Mouse (Mus musculus): ENCODE measurements around the gene Mark1. TPM values are rescaled to one million over a fixed set of nuclear protein-coding genes. Genes with fewer than 3 reads are reported as not detected.

Gene Mark1
- polyA plus RNA-seq, 1 experiment from 2014 or later, result 4.0 TPM

DNA sequence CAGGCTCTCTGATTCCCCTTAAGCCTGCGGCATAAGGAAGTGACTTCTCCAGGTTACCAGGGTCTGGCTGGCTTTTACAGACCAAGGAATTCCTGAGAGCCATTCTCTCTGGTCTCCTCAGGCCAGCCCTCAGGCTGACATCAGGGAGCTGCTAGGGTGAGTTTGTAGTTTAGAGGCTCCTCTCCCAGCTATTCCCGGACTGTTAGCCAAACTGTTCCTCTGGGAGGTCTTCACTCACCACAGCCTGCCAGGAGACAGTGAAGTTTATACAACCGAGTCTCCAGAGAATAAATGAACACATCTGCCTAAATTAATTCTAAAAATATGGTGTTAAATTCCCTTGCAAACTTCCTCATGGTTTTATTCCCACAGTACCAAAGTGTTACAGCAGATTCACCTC, 15.6 kb downstream of the Mark1 start:
- DNase-seq (ENCODE audit: low spot score) (no peak), ATAC-seq (ENCODE audit: low read depth) (no peak)
- Histone ChIP-seq H3K4me3 (ENCODE audit: low read depth, low read length) (no peak overlapping the region), H3K4me2 (ENCODE audit: low read depth, low read length) (no peak overlapping the region), H3K36me3 (ENCODE audit: control insufficient read depth, insufficient read depth, low read length) (no peaks in the 10 kb centered on the region), H3K4me1 (ENCODE audit: control insufficient read depth, insufficient read depth, low read length) (peaks cover 3% of the 10 kb centered on the region), H3K27ac (replicated peaks; ENCODE audit: low read depth, low read length) (no peak overlapping the region), H3K27me3 (replicated peaks; ENCODE audit: control insufficient read depth, insufficient read depth, low read length) (no peaks in the 10 kb centered on the region), H3K9ac (ENCODE audit: low read depth, low read length) (0 out of 2 replicates have a peak overlapping the region, but pooled peaks have one; percentile 5), H3K9me3 (ENCODE audit: control insufficient read depth, low read length) (no peaks in the 10 kb centered on the region)
- 32% methylated on average over 3 of the region's 3 CpGs for WGBS

GRCm38 (mm10) chr1:184972214-184972776, 27.1 kb downstream of the Mark1 start:
- no peak for DNase-seq (ENCODE audit: low spot score)
- WGBS, result 65% methylated on average over 8 of the region's 8 CpGs
- H3K4me1 ChIP-seq (ENCODE audit: control insufficient read depth, insufficient read depth, low read length), result 0 out of 2 replicates have a peak, but pooled peaks cover 3% of the 10 kb centered on the region

DNA sequence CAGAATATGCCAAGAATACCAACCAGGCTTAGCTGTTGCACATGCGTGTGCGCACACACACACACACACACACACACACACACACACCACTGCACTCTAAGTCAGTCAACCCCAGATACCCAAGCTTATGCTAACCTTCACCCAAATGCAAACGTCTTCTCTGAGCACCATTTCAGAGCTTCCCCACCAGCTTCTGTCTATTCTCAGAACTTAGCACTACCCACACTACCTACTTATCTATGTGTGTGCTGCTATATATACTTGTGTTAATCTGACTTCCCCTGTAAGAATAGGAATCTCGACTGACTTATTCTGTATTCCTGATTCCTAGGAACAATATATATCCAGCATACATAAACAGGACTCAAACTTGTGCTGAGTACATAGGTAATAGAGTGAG, 30.0 kb downstream of the Mark1 start:
- no peaks in the 10 kb centered on the region for H3K27me3 ChIP-seq (replicated peaks; ENCODE audit: control insufficient read depth, insufficient read depth, low read length)
- no peak overlapping the region for H3K9ac ChIP-seq (ENCODE audit: low read depth, low read length)
- no peak overlapping the region for H3K4me3 ChIP-seq (ENCODE audit: low read depth, low read length)
- 0 out of 2 replicates have a peak, but pooled peaks cover 3% of the 10 kb centered on the region for H3K4me1 ChIP-seq (ENCODE audit: control insufficient read depth, insufficient read depth, low read length)
- DNase-seq (ENCODE audit: low spot score) (no peak), ATAC-seq (ENCODE audit: low read depth) (no peak)
- no peak overlapping the region for H3K4me2 ChIP-seq (ENCODE audit: low read depth, low read length)
- 92% methylated on average over 4 of the region's 4 CpGs for WGBS
- no peak overlapping the region for H3K27ac ChIP-seq (replicated peaks; ENCODE audit: low read depth, low read length)
- H3K9me3 ChIP-seq (ENCODE audit: control insufficient read depth, low read length), result no peaks in the 10 kb centered on the region
- H3K36me3 ChIP-seq (ENCODE audit: control insufficient read depth, insufficient read depth, low read length), result no peaks in the 10 kb centered on the region

More at GRCm38 (mm10) chr1:184972214-184972776, 27.1 kb downstream of the Mark1 start:
- Histone ChIP-seq H3K27me3 (replicated peaks; ENCODE audit: control insufficient read depth, insufficient read depth, low read length) (no peaks in the 10 kb centered on the region), H3K27ac (replicated peaks; ENCODE audit: low read depth, low read length) (no peak overlapping the region), H3K9ac (ENCODE audit: low read depth, low read length) (no peak overlapping the region), H3K9me3 (ENCODE audit: control insufficient read depth, low read length) (no peaks in the 10 kb centered on the region), H3K4me3 (ENCODE audit: low read depth, low read length) (no peak overlapping the region), H3K4me2 (ENCODE audit: low read depth, low read length) (no peak overlapping the region), H3K36me3 (ENCODE audit: control insufficient read depth, insufficient read depth, low read length) (no peaks in the 10 kb centered on the region)
- ATAC-seq (ENCODE audit: low read depth), result no peak

DNA sequence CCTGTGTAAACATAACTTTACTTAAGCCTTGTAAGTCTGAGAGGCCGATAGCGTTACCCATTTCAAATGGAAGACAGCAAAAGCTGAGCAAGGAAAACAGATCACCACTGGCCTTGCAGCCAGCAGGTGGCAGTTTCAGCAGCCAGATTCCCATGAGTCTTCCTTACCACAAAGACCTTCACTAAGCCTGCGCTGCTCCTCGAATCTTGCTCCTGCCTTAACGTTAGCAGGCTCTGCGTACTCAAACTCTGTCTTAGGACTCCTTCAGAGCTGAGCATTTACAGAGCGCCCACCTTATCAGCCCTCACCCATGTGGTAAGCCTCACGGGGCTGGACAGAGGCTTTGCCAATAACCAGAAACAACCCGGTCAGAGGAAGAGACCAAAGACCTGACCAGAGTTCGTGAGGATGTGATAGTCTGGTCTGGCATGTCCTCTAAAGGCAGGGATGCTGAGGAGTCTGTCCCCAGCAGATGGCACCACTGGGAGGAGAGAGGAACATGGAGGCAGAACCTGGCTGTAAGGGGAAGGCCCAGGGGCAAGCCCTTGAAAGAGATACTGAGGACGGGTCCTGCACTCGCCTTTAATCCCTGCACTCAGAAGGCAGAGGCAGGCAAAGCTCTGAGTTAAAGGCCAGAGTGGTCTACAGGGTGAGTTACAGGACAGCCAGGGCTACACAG, 33.5 kb downstream of the Mark1 start:
- Histone ChIP-seq H3K9ac (ENCODE audit: low read depth, low read length) (no peak overlapping the region), H3K27me3 (replicated peaks; ENCODE audit: control insufficient read depth, insufficient read depth, low read length) (no peaks in the 10 kb centered on the region), H3K4me2 (ENCODE audit: low read depth, low read length) (no peak overlapping the region), H3K4me3 (ENCODE audit: low read depth, low read length) (no peak overlapping the region), H3K36me3 (ENCODE audit: control insufficient read depth, insufficient read depth, low read length) (peaks cover 5% of the 10 kb centered on the region; the same call in 1 of the 2 replicates), H3K9me3 (ENCODE audit: control insufficient read depth, low read length) (peaks cover 12% of the 10 kb centered on the region; the same call in 1 of the 2 replicates), H3K4me1 (ENCODE audit: control insufficient read depth, insufficient read depth, low read length) (no peaks in the 10 kb centered on the region), H3K27ac (replicated peaks; ENCODE audit: low read depth, low read length) (no peak overlapping the region)
- WGBS, result 57% methylated on average over 12 of the region's 12 CpGs
- DNase-seq (ENCODE audit: low spot score) (peak; percentile 64), ATAC-seq (ENCODE audit: low read depth) (0 out of 2 replicates have a peak, but pooled peaks have one; percentile 14)

GRCm38 (mm10) chr1:184963121-184963693, 36.2 kb downstream of the Mark1 start:
- WGBS, result 71% methylated on average over 12 of the region's 12 CpGs
- peak; percentile 48; the same call in 1 of the 2 replicates for ATAC-seq (ENCODE audit: low read depth)

GRCm38 (mm10) chr1:184961853-184962252, 37.5 kb downstream of the Mark1 start:
- H3K4me1 ChIP-seq (ENCODE audit: control insufficient read depth, insufficient read depth, low read length), result no peaks in the 10 kb centered on the region
- DNase-seq (ENCODE audit: low spot score) (no peak), ATAC-seq (ENCODE audit: low read depth) (no peak)
- H3K9ac ChIP-seq (ENCODE audit: low read depth, low read length), result no peak overlapping the region
- no peak overlapping the region for H3K4me2 ChIP-seq (ENCODE audit: low read depth, low read length)
- H3K9me3 ChIP-seq (ENCODE audit: control insufficient read depth, low read length), result peaks cover 19% of the 10 kb centered on the region
- H3K27me3 ChIP-seq (replicated peaks; ENCODE audit: control insufficient read depth, insufficient read depth, low read length), result no peaks in the 10 kb centered on the region
- H3K27ac ChIP-seq (replicated peaks; ENCODE audit: low read depth, low read length), result no peak overlapping the region
- no peak overlapping the region for H3K4me3 ChIP-seq (ENCODE audit: low read depth, low read length)
- peaks cover 6% of the 10 kb centered on the region; the same call in 1 of the 2 replicates for H3K36me3 ChIP-seq (ENCODE audit: control insufficient read depth, insufficient read depth, low read length)
- 86% methylated on average over 5 of the region's 5 CpGs for WGBS

More at GRCm38 (mm10) chr1:184963121-184963693, 36.2 kb downstream of the Mark1 start:
- H3K4me1 ChIP-seq (ENCODE audit: control insufficient read depth, insufficient read depth, low read length), result no peaks in the 10 kb centered on the region
- H3K9ac ChIP-seq (ENCODE audit: low read depth, low read length), result no peak overlapping the region
- peaks cover 12% of the 10 kb centered on the region; the same call in 1 of the 2 replicates for H3K9me3 ChIP-seq (ENCODE audit: control insufficient read depth, low read length)
- DNase-seq (ENCODE audit: low spot score), result peak; percentile 74
- H3K27ac ChIP-seq (replicated peaks; ENCODE audit: low read depth, low read length), result no peak overlapping the region
- H3K4me3 ChIP-seq (ENCODE audit: low read depth, low read length), result no peak overlapping the region
- no peaks in the 10 kb centered on the region for H3K27me3 ChIP-seq (replicated peaks; ENCODE audit: control insufficient read depth, insufficient read depth, low read length)
- no peak overlapping the region for H3K4me2 ChIP-seq (ENCODE audit: low read depth, low read length)
- H3K36me3 ChIP-seq (ENCODE audit: control insufficient read depth, insufficient read depth, low read length), result peaks cover 6% of the 10 kb centered on the region; the same call in 1 of the 2 replicates

DNA sequence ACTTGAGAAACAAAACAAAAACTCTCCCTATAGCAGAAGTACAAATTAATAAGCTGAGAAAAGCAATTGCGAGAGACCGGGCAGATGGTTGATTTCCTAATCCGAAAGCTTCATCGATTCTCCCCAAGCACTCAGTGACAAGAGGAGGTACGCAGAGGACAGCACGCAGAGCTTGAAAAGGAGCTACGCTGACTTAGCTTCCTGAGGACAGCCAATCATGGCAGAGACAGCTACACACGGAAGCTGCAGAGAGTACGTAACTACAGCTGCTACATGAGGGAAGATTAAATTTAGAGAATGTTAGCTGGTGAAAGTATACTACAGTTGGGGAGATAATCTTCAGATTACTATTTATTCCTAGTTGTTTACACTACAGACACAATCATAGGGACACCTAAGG, 40.6 kb downstream of the Mark1 start:
- H3K4me1 ChIP-seq (ENCODE audit: control insufficient read depth, insufficient read depth, low read length), result no peaks in the 10 kb centered on the region
- DNase-seq (ENCODE audit: low spot score) (no peak), ATAC-seq (ENCODE audit: low read depth) (no peak)
- no peaks in the 10 kb centered on the region for H3K27me3 ChIP-seq (replicated peaks; ENCODE audit: control insufficient read depth, insufficient read depth, low read length)
- 75% methylated on average over 9 of the region's 9 CpGs for WGBS
- peaks cover 6% of the 10 kb centered on the region; the same call in 1 of the 2 replicates for H3K36me3 ChIP-seq (ENCODE audit: control insufficient read depth, insufficient read depth, low read length)
- H3K9ac ChIP-seq (ENCODE audit: low read depth, low read length), result no peak overlapping the region
- H3K4me3 ChIP-seq (ENCODE audit: low read depth, low read length), result no peak overlapping the region
- 0 out of 2 replicates have a peak overlapping the region, but pooled peaks have one; percentile 6 for H3K27ac ChIP-seq (replicated peaks; ENCODE audit: low read depth, low read length)
- peaks cover 21% of the 10 kb centered on the region for H3K9me3 ChIP-seq (ENCODE audit: control insufficient read depth, low read length)
- no peak overlapping the region for H3K4me2 ChIP-seq (ENCODE audit: low read depth, low read length)

- Histone ChIP-seq H3K4me3 (ENCODE audit: low read depth, low read length) (no peak overlapping the region), H3K9me3 (ENCODE audit: control insufficient read depth, low read length) (peaks cover 21% of the 10 kb centered on the region), H3K36me3 (ENCODE audit: control insufficient read depth, insufficient read depth, low read length) (peaks cover 6% of the 10 kb centered on the region; the same call in 1 of the 2 replicates), H3K27me3 (replicated peaks; ENCODE audit: control insufficient read depth, insufficient read depth, low read length) (no peaks in the 10 kb centered on the region), H3K9ac (ENCODE audit: low read depth, low read length) (no peak overlapping the region), H3K4me1 (ENCODE audit: control insufficient read depth, insufficient read depth, low read length) (no peaks in the 10 kb centered on the region), H3K4me2 (ENCODE audit: low read depth, low read length) (no peak overlapping the region), H3K27ac (replicated peaks; ENCODE audit: low read depth, low read length) (0 out of 2 replicates have a peak overlapping the region, but pooled peaks have one; percentile 6)
- ATAC-seq (ENCODE audit: low read depth) (no peak), DNase-seq (ENCODE audit: low spot score) (no peak)
- WGBS, result 59% methylated on average over 6 of the region's 6 CpGs
Observed at GRCm38 (mm10) chr1:184958388-184958787, 41.0 kb downstream of the Mark1 start.

Data from embryonic facial prominence, embryonic 14.5 days (tissue).